Mouse (Mus musculus) heart, postnatal 0 days (tissue): ENCODE results near the gene Rbbp5.

Experiments
- CTCF ChIP-seq: IDR thresholded peaks from 2 replicates; pipeline ENCODE4 v1.5.1; 2016; ENCODE audit warnings: antibody characterized with exemption, control low read depth, low read depth
- EP300 ChIP-seq: IDR thresholded peaks from 2 replicates; pipeline ENCODE4 v1.6.1; 2016; ENCODE audit warnings: antibody characterized with exemption, low read depth

DNA sequence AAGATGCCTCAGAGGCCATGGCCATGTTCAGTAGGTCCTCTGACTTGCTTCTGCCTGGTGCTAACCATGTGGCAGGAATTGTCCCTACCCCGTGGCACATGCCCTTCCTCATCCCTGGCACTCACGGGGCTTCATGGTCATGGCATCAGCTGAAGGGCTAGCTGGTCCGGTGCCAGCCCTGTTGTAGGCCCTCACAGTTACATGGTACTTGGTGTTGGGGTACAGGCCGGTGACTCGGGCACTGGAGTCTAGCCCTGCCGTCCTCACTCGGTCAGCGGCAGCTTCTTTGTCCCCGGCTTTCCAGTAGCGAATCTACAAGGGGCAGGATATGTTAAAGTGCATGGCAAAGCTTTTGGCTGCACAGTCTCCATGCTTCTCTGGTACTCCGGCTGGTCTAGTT lies 39.6 kb downstream of the Rbbp5 start:
- no peak for TF ChIP-seq EP300
- no peak for TF ChIP-seq CTCF
